Mouse (Mus musculus): ENCODE measurements around the gene Rps6ka6. TPM values are rescaled to one million over a fixed set of nuclear protein-coding genes. Genes with fewer than 3 reads are reported as not detected.

Rps6ka6 gene
- 13.5 and 14.0 TPM in 2 replicates for polyA plus RNA-seq (2012; rRNA removed)

DNA sequence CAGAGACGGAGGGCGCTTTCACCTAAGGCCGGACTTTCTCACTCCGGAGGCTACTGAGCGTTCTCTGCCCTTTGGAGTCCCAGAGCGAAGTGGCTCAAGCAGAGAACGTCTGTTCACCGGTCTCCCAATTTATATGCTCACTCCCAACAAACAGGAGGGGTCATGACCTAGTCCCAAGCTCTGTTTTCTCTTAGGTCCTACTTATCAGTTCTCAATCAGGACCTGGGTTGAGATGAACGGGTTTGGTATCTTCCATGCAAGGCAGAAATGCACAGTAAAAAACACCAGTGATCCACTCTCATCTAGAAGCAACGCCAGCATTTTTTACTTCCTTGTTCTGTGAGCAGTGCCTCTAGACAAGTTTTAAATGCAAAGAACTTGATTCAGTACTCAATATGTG, at the start of gene Rps6ka6:
Gene Rps6ka6 (minus strand): TSS at position 101 of the 400 bp plus-strand sequence.

Other genes starting within 250 kb of the Rps6ka6 start
- 3.4 and 3.7 TPM in 2 replicates for gene Hdx, start 159.1 kb upstream of the Rps6ka6 start, polyA plus RNA-seq (2012; rRNA removed)

Measured in central nervous system, embryonic 14 days (tissue).